Mouse (Mus musculus) embryo, embryonic 10 days (tissue): Measurements from ENCODE around the gene Fxr2.
A peak's percentile ranks its signal among the peaks of the same experiment; 100 is the strongest.

ENCODE experiments used
- DNase-seq: peaks from one replicate; pipeline ENCODE4 v3.0.0-alpha.2; 2015; ENCODE audit warnings: low spot score

Fxr2 gene

GRCm38 (mm10) chr11:69632284-69633089 is at the start of gene Fxr2:
Gene Fxr2, plus strand, starts transcription at chr11:69632990.
- peak; percentile 100 for DNase-seq

- no peak for DNase-seq
These were observed 48.8 kb upstream of the Fxr2 start for GRCm38 (mm10) chr11:69584008-69584407.

- no peak for DNase-seq
These were observed 47.9 kb upstream of the Fxr2 start for GRCm38 (mm10) chr11:69584937-69585336.

- DNase-seq, result no peak
These were observed 47.0 kb upstream of the Fxr2 start for GRCm38 (mm10) chr11:69585718-69586325.

- no peak for DNase-seq
These were observed 43.5 kb upstream of the Fxr2 start for GRCm38 (mm10) chr11:69589207-69589834.

GRCm38 (mm10) chr11:69590622-69591021 is 42.2 kb upstream of the Fxr2 start:
- DNase-seq, result no peak

- DNase-seq, result no peak
These were observed 41.4 kb upstream of the Fxr2 start for GRCm38 (mm10) chr11:69591424-69591823.

- DNase-seq, result no peak
These were observed 40.7 kb upstream of the Fxr2 start for GRCm38 (mm10) chr11:69591899-69592637.

GRCm38 (mm10) chr11:69592799-69593198 is 40.0 kb upstream of the Fxr2 start:
- DNase-seq, result no peak

GRCm38 (mm10) chr11:69594853-69595252 is 37.9 kb upstream of the Fxr2 start:
- no peak for DNase-seq

GRCm38 (mm10) chr11:69599436-69599835 is 33.4 kb upstream of the Fxr2 start:
- DNase-seq, result peak; percentile 46

GRCm38 (mm10) chr11:69600098-69600497 is 32.7 kb upstream of the Fxr2 start:
- DNase-seq, result peak; percentile 77

GRCm38 (mm10) chr11:69601768-69602167 is 31.0 kb upstream of the Fxr2 start:
- no peak for DNase-seq

GRCm38 (mm10) chr11:69603516-69603915 is 29.3 kb upstream of the Fxr2 start:
- no peak for DNase-seq

GRCm38 (mm10) chr11:69604347-69604746 is 28.4 kb upstream of the Fxr2 start:
- DNase-seq, result no peak

- DNase-seq, result no peak
These were observed 27.8 kb upstream of the Fxr2 start for GRCm38 (mm10) chr11:69604795-69605664.

- peak; percentile 83 for DNase-seq
These were observed 26.9 kb upstream of the Fxr2 start, which contains the start of gene Atp1b2 for GRCm38 (mm10) chr11:69605726-69606490. Gene Atp1b2, minus strand, starts transcription at chr11:69605942.

GRCm38 (mm10) chr11:69606491-69606795 is 26.3 kb upstream of the Fxr2 start:
- no peak for DNase-seq

GRCm38 (mm10) chr11:69606832-69607231 is 26.0 kb upstream of the Fxr2 start:
- no peak for DNase-seq

GRCm38 (mm10) chr11:69608525-69608924 is 24.3 kb upstream of the Fxr2 start:
- DNase-seq, result no peak

GRCm38 (mm10) chr11:69609416-69609815 is 23.4 kb upstream of the Fxr2 start:
- DNase-seq, result no peak
